Mouse (Mus musculus) thymus, adult 2 months (tissue): ENCODE measurements around the gene 5730522E02Rik. TPM values are rescaled to one million over a fixed set of nuclear protein-coding genes. Genes with fewer than 3 reads are reported as not detected.

Source experiments
- DNase-seq: peaks from one replicate; pipeline ENCODE4 v3.0.0; 2021
- H3K27ac ChIP-seq: fragments of 200-500 bp; 2 replicates; pipeline ENCODE4 v1.5.1; 2012; ENCODE audit warnings: low read length, control low read depth; ENCODE audit not compliant: control insufficient read depth, insufficient read depth
- H3K27me3 ChIP-seq: fragments of 200-500 bp; 2 replicates; pipeline ENCODE4 v1.6.1; 2012; ENCODE audit warnings: mild to moderate bottlenecking, low read length, moderate library complexity, mixed read lengths; ENCODE audit not compliant: control insufficient read depth, insufficient read depth
- H3K36me3 ChIP-seq: fragments of 200-500 bp; 2 replicates; pipeline ENCODE4 v1.6.1; 2012; ENCODE audit warnings: mild to moderate bottlenecking, low read length, moderate library complexity; ENCODE audit not compliant: control insufficient read depth, insufficient read depth
- H3K4me1 ChIP-seq: fragments of 200-500 bp; replicated peaks from 2 replicates; pipeline ENCODE4 v1.6.1; 2012; ENCODE audit warnings: low read length; ENCODE audit not compliant: control insufficient read depth, insufficient read depth
- H3K4me3 ChIP-seq: fragments of 200-500 bp; 2 replicates; pipeline ENCODE4 v1.5.1; 2012; ENCODE audit warnings: mild to moderate bottlenecking, low read length, control low read depth, moderate library complexity; ENCODE audit not compliant: control insufficient read depth, insufficient read depth
- CTCF ChIP-seq: fragments of 200-500 bp; IDR thresholded peaks from 2 replicates; pipeline ENCODE4 v1.5.1; 2012; ENCODE audit warnings: mild to moderate bottlenecking, control low read depth, low read length, moderate library complexity, borderline replicate concordance; ENCODE audit not compliant: control insufficient read depth, poor library complexity, insufficient read depth; ENCODE audit errors: extremely low read depth
- POLR2A ChIP-seq: fragments of 200-500 bp; IDR thresholded peaks from 2 replicates; pipeline ENCODE4 v1.6.1; 2012; ENCODE audit warnings: mild to moderate bottlenecking, low read length, control low read depth, moderate library complexity; ENCODE audit not compliant: control insufficient read depth, poor library complexity, insufficient read depth; ENCODE audit errors: extremely low read depth
- WGBS: fragments of 180-500 bp; shearing (Covaris S2); methylation state at CpG from one replicate; pipeline ENCODE4 v1.1.7; 2018; 5-methylcytosine and 5-hydroxymethylcytosine counted together
- polyA plus RNA-seq: library from polyadenylated mRNA; depleted of rRNA; stranded (reverse); fragments of >200 nt; gene quantifications from 2 replicates; pipeline ENCODE4 v1.2.3, GENCODE M21; 2012

Gene 5730522E02Rik
- polyA plus RNA-seq, 1 experiment: 0.23 TPM

GRCm38 (mm10) chr11:25856629-25857568, 353.7 kb downstream of the 5730522E02Rik start:
- TF ChIP-seq CTCF (no peak), POLR2A (no peak)
- Histone ChIP-seq H3K27ac (no peak overlapping the region), H3K4me3 (no peak overlapping the region), H3K27me3 (no peaks in the 10 kb centered on the region), H3K36me3 (no peaks in the 10 kb centered on the region), H3K4me1 (no peaks in the 10 kb centered on the region)
- no peak for DNase-seq
- WGBS: 86% methylated on average over 16 of the region's 16 CpGs

GRCm38 (mm10) chr11:25855794-25856193, 354.8 kb downstream of the 5730522E02Rik start:
- WGBS: 88% methylated on average over 9 of the region's 9 CpGs
- no peak overlapping the region for H3K27ac ChIP-seq
- H3K4me3 ChIP-seq: no peak overlapping the region
- no peak for DNase-seq
- TF ChIP-seq POLR2A (no peak), CTCF (no peak)
- H3K4me1 ChIP-seq: no peaks in the 10 kb centered on the region
- H3K36me3 ChIP-seq: no peaks in the 10 kb centered on the region
- no peaks in the 10 kb centered on the region for H3K27me3 ChIP-seq

- WGBS: 95% methylated on average over 10 of the region's 10 CpGs
- Histone ChIP-seq H3K27ac (no peak overlapping the region), H3K4me1 (no peaks in the 10 kb centered on the region), H3K4me3 (no peak overlapping the region), H3K36me3 (no peaks in the 10 kb centered on the region), H3K27me3 (no peaks in the 10 kb centered on the region)
- TF ChIP-seq CTCF: no peak
- no peak for TF ChIP-seq POLR2A
- no peak for DNase-seq
Measured at GRCm38 (mm10) chr11:25854216-25854615, 356.3 kb downstream of the 5730522E02Rik start.

GRCm38 (mm10) chr11:25853032-25853431, 357.5 kb downstream of the 5730522E02Rik start:
- H3K4me3 ChIP-seq: no peak overlapping the region
- no peaks in the 10 kb centered on the region for H3K36me3 ChIP-seq
- H3K27ac ChIP-seq: no peak overlapping the region
- DNase-seq: no peak
- TF ChIP-seq POLR2A: no peak
- TF ChIP-seq CTCF: no peak
- WGBS: 83% methylated on average over 5 of the region's 5 CpGs
- H3K4me1 ChIP-seq: no peaks in the 10 kb centered on the region
- no peaks in the 10 kb centered on the region for H3K27me3 ChIP-seq

- Histone ChIP-seq H3K4me3 (no peak overlapping the region), H3K27ac (no peak overlapping the region), H3K4me1 (no peaks in the 10 kb centered on the region), H3K27me3 (no peaks in the 10 kb centered on the region), H3K36me3 (no peaks in the 10 kb centered on the region)
- no peak for DNase-seq
- TF ChIP-seq POLR2A (no peak), CTCF (no peak)
- WGBS: 47% methylated on average over 14 of the region's 14 CpGs
Measured at GRCm38 (mm10) chr11:25848824-25849644, 361.5 kb downstream of the 5730522E02Rik start.

GRCm38 (mm10) chr11:25838451-25838850, 372.1 kb downstream of the 5730522E02Rik start:
- Histone ChIP-seq H3K27me3 (no peaks in the 10 kb centered on the region), H3K4me1 (no peaks in the 10 kb centered on the region), H3K27ac (no peak overlapping the region), H3K36me3 (no peaks in the 10 kb centered on the region), H3K4me3 (no peak overlapping the region)
- 98% methylated on average over 1 of the region's 1 CpGs for WGBS
- no peak for TF ChIP-seq POLR2A
- TF ChIP-seq CTCF: no peak
- DNase-seq: no peak
